Mouse (Mus musculus) heart, embryonic 11.5 days (tissue): ENCODE measurements around the gene Fam129a. TPM values are rescaled to one million over a fixed set of nuclear protein-coding genes. Genes with fewer than 3 reads are reported as not detected.
"Not testable (repeated sequence)": the region's sequence is repeated elsewhere in the genome, so short reads cannot be mapped to it uniquely, and the experiment has no call there.

Source experiments
- ATAC-seq: fragments of 200-750 bp; cut with Nextera tagmentation; replicated peaks from 2 replicates; pipeline ENCODE4 v1.8.0; 2017; ENCODE audit warnings: moderate library complexity; ENCODE audit not compliant: insufficient number of reproducible peaks, low FRiP score, low TSS enrichment
- H3K27ac ChIP-seq: fragments of 300-500 bp; sonication (generic); 2 replicates; pipeline ENCODE4 v1.5.1; 2014; ENCODE audit warnings: mild to moderate bottlenecking, low read depth, low read length
- H3K27me3 ChIP-seq: fragments of 300-500 bp; sonication (generic); 2 replicates; pipeline ENCODE4 v1.6.1; 2014; ENCODE audit warnings: mild to moderate bottlenecking, low read length, mixed read lengths; ENCODE audit not compliant: control insufficient read depth, insufficient read depth
- H3K36me3 ChIP-seq: fragments of 300-500 bp; sonication (generic); 2 replicates; pipeline ENCODE4 v1.6.1; 2014; ENCODE audit warnings: mild to moderate bottlenecking, low read length, moderate library complexity, mixed read lengths; ENCODE audit not compliant: control insufficient read depth, insufficient read depth
- H3K4me1 ChIP-seq: fragments of 300-500 bp; sonication (generic); 2 replicates; pipeline ENCODE4 v1.6.1; 2014; ENCODE audit warnings: low read length; ENCODE audit not compliant: control insufficient read depth, insufficient read depth
- H3K4me2 ChIP-seq: fragments of 300-500 bp; sonication (generic); 2 replicates; pipeline ENCODE4 v1.6.1; 2014; ENCODE audit warnings: mild to moderate bottlenecking, moderate library complexity
- H3K4me3 ChIP-seq: fragments of 300-500 bp; sonication (generic); 2 replicates; pipeline ENCODE4 v1.5.1; 2014; ENCODE audit warnings: low read depth, low read length
- H3K9ac ChIP-seq: fragments of 300-500 bp; sonication (generic); 2 replicates; pipeline ENCODE4 v1.6.1; 2014; ENCODE audit warnings: mild to moderate bottlenecking, low read depth, low read length, moderate library complexity
- H3K9me3 ChIP-seq: fragments of 300-500 bp; sonication (generic); replicated peaks from 2 replicates; pipeline ENCODE4 v1.6.1; 2016; ENCODE audit warnings: low read length; ENCODE audit not compliant: control insufficient read depth
- WGBS: fragments of 180-500 bp; shearing (Covaris S2); extraction: QIAGEN DNeasy Blood & Tissue Kit; methylation state at CpG from one replicate; pipeline ENCODE4 v1.1.7; 2014; ENCODE audit not compliant: insufficient replicate concordance; 5-methylcytosine and 5-hydroxymethylcytosine counted together
- polyA plus RNA-seq: library from polyadenylated mRNA; unstranded; fragments of >200 nt; fragmentation: Nextera tagmentation; extraction: Ambion mirVana; gene quantifications from 2 replicates; pipeline ENCODE4 v1.2.1, GENCODE M21; 2014

The Fam129a gene
- polyA plus RNA-seq, 1 experiment from 2014 or later = 2.3 TPM

DNA sequence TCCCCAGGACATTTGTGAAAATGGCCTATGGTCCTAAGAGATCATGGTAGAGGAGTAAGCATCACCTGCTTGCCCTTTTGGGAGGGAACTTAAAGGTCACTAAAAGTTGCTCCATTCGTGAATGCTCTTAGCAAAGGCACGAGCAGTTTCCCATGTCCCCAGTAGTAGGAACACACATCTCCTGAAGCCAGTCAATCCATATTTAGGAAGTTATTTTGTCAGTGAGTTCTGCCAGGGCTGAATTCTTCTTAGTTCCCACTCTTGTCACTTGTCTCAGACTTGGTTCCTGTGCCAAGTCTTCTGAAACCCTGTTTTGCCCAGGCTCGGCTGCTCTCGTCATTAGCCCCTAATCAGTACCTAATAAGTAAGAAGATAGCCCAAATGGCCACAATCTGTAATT lies 23.9 kb downstream of the Fam129a start:
- 80% methylated on average over 4 of the region's 4 CpGs for WGBS
- no peaks in the 10 kb centered on the region for H3K36me3 ChIP-seq
- H3K4me2 ChIP-seq = no peak overlapping the region
- H3K4me1 ChIP-seq = no peaks in the 10 kb centered on the region; the same call in 1 of the 2 replicates
- no peak overlapping the region for H3K27ac ChIP-seq
- ATAC-seq = no peak
- H3K9ac ChIP-seq = no peak overlapping the region
- H3K4me3 ChIP-seq = no peak overlapping the region
- H3K27me3 ChIP-seq = no peaks in the 10 kb centered on the region
- H3K9me3 ChIP-seq = no peaks in the 10 kb centered on the region

- no peaks in the 10 kb centered on the region for H3K9me3 ChIP-seq
- no peak overlapping the region for H3K4me2 ChIP-seq
- ATAC-seq = no peak
- WGBS = 77% methylated on average over 12 of the region's 12 CpGs
- H3K9ac ChIP-seq = no peak overlapping the region
- no peaks in the 10 kb centered on the region; the same call in 1 of the 2 replicates for H3K4me1 ChIP-seq
- H3K36me3 ChIP-seq = no peaks in the 10 kb centered on the region
- no peak overlapping the region for H3K4me3 ChIP-seq
- no peaks in the 10 kb centered on the region for H3K27me3 ChIP-seq
- no peak overlapping the region for H3K27ac ChIP-seq
Observed at GRCm38 (mm10) chr1:151595600-151596299, 24.8 kb downstream of the Fam129a start.

DNA sequence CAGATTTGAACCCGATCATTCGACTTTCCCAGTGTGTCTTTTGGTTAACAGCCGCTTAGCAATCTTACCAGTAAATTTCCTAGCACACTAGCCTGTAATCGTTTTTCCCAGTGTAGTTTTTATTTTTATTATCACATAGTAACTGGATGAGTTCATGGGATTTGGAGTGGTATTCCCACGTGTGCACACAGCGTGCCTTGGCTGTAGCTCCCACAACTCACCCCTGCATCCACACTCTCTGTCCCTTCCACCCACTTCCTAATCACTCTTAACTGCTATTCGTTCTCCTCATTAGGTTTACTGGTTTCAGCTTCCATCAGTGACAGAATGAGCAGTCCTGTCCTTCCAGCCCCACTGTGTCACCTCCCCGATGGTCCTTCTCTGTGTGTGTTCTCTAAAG lies 25.6 kb downstream of the Fam129a start:
- Histone ChIP-seq H3K4me1 (no peaks in the 10 kb centered on the region; the same call in 1 of the 2 replicates), H3K9me3 (no peaks in the 10 kb centered on the region), H3K4me3 (no peak overlapping the region), H3K9ac (no peak overlapping the region), H3K4me2 (no peak overlapping the region), H3K36me3 (no peaks in the 10 kb centered on the region), H3K27me3 (no peaks in the 10 kb centered on the region), H3K27ac (no peak overlapping the region)
- ATAC-seq = no peak
- 66% methylated on average over 8 of the region's 8 CpGs for WGBS

- H3K36me3 ChIP-seq = no peaks in the 10 kb centered on the region
- no peak overlapping the region for H3K4me3 ChIP-seq
- no peaks in the 10 kb centered on the region for H3K9me3 ChIP-seq
- no peak overlapping the region for H3K4me2 ChIP-seq
- ATAC-seq = no peak
- no peak overlapping the region for H3K9ac ChIP-seq
- H3K27me3 ChIP-seq = no peaks in the 10 kb centered on the region
- 71% methylated on average over 6 of the region's 6 CpGs for WGBS
- no peak overlapping the region for H3K27ac ChIP-seq
- H3K4me1 ChIP-seq = no peaks in the 10 kb centered on the region
Observed at GRCm38 (mm10) chr1:151597677-151598297, 26.8 kb downstream of the Fam129a start.

GRCm38 (mm10) chr1:151598876-151599275 lies 27.9 kb downstream of the Fam129a start:
- Histone ChIP-seq H3K9ac (no peak overlapping the region), H3K36me3 (no peaks in the 10 kb centered on the region), H3K27ac (no peak overlapping the region), H3K27me3 (no peaks in the 10 kb centered on the region), H3K9me3 (no peaks in the 10 kb centered on the region), H3K4me3 (no peak overlapping the region), H3K4me2 (no peak overlapping the region), H3K4me1 (no peaks in the 10 kb centered on the region; the same call in 1 of the 2 replicates)
- WGBS = 94% methylated on average over 2 of the region's 2 CpGs
- ATAC-seq = no peak

GRCm38 (mm10) chr1:151604328-151604727 lies 33.3 kb downstream of the Fam129a start:
- no peak for ATAC-seq
- no peaks in the 10 kb centered on the region; the same call in 1 of the 2 replicates for H3K4me1 ChIP-seq
- no peaks in the 10 kb centered on the region for H3K27me3 ChIP-seq
- no peak overlapping the region for H3K9ac ChIP-seq
- H3K9me3 ChIP-seq = no peaks in the 10 kb centered on the region
- H3K27ac ChIP-seq = no peak overlapping the region
- no peak overlapping the region for H3K4me2 ChIP-seq
- no peak overlapping the region for H3K4me3 ChIP-seq
- WGBS = 66% methylated on average over 2 of the region's 2 CpGs
- no peaks in the 10 kb centered on the region for H3K36me3 ChIP-seq

- not testable (repeated sequence) for H3K27me3 ChIP-seq, H3K9me3 ChIP-seq, H3K9ac ChIP-seq, H3K27ac ChIP-seq, ATAC-seq, H3K36me3 ChIP-seq, H3K4me3 ChIP-seq, H3K4me2 ChIP-seq, H3K4me1 ChIP-seq
- WGBS = 59% methylated on average over 3 of the region's 3 CpGs
Observed at GRCm38 (mm10) chr1:151607957-151608356, 37.0 kb downstream of the Fam129a start.

DNA sequence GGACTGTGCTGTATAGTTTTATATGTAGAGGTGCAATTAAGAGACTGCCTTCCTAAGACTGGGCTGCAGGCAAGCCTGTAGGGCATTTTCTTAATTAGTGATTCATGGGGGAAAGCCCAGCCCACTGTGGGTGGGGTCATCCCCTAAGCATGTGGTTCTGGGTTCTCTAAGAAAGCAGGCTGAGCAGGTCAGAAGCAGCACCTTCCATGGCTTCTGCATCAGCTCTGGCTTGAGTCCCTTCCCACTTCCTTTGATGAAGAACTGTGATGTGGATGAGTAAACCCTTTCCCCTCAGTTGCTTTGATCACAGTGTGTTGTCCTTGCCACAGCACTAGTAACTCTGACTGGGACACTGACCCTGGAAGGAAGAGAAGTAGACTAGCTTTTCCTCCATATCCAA lies 39.6 kb downstream of the Fam129a start:
- H3K36me3 ChIP-seq = no peaks in the 10 kb centered on the region
- H3K4me2 ChIP-seq = no peak overlapping the region
- H3K27me3 ChIP-seq = no peaks in the 10 kb centered on the region
- no peak overlapping the region for H3K27ac ChIP-seq
- H3K4me3 ChIP-seq = no peak overlapping the region
- no peak for ATAC-seq
- no peaks in the 10 kb centered on the region for H3K9me3 ChIP-seq
- no peaks in the 10 kb centered on the region for H3K4me1 ChIP-seq
- H3K9ac ChIP-seq = no peak overlapping the region
